Mouse (Mus musculus) large intestine, adult 2 months (tissue): ENCODE measurements at regions not wholly inside any gene's neighbourhood (a gene's known extent, or its start where the extent isn't known, plus 50 kb on each side); places are given as distances from the start of the nearest gene placed in this dataset.

Source experiments
- DNase-seq: peaks from one replicate; pipeline ENCODE4 v3.0.0-alpha.2; 2012; ENCODE audit warnings: low read depth, low spot score
- WGBS: fragments of 180-500 bp; shearing (Covaris S2); methylation state at CpG from one replicate; pipeline ENCODE4 v1.1.7; 2018; 5-methylcytosine and 5-hydroxymethylcytosine counted together

DNA sequence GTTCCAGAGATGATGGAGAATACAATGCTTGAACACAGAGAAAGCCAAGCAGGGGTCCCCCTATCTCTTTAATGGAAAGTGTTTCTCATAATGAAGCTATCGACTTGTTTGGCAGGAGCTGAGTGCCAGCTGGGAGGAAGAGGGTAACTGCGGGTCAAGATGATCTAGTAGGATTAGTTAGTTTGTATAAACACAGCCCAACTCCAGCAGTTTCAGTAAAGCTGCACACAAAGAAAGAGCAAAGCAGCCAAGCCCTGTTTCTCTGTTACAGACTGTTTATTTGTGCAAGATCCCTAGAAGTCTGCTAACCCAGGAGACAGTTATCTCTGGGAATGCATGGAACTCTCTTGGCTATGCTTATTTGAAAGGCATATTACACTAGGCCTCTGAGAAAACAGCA is 220.9 kb upstream of the Prep start:
- 18% methylated on average over 2 of the region's 2 CpGs for WGBS
- DNase-seq, result no peak

DNA sequence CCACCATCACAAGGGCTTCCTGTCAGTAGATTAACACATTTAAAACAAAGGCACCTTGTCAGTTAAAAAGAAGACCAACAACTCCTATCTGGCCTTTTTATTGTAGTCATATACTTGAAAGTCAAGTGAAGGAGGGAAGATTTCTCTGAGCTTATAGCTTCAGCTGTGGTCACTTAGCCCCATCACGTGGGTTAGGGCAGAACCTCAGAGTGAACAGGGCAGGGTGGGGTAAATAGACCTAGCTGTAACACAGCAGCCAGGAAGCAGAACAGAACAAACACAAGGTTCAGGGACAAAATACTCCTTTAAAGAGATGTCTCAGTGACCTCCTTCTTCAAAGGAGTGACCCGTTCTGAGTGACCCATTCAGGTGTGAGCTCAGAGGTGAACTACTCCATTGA is 226.6 kb upstream of the Prep start:
- 41% methylated on average over 2 of the region's 2 CpGs for WGBS
- no peak for DNase-seq

- 98% methylated on average over 1 of the region's 1 CpGs for WGBS
- no peak for DNase-seq
Measured at GRCm38 (mm10) chr10:44832455-44832854, 234.5 kb upstream of the Prep start.

DNA sequence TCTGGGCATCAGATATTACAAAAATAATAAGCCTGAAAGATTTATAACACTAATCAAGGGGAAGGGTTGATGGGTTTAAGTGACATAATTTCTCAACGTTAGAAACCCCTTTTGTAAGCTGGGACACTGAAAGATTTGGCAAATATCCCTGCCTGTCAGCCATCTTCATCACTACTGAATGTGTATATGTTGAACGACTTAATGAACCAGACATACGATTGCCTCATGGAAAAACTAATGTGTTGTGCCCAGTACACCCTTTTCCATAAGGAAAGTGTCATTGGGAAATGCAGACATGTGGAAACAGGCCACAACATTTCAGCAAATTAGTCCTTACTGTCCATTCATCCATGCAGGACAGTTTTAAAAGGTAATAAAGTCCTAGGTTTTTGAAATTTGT is 240.7 kb upstream of the Prep start:
- no peak for DNase-seq
- WGBS, result 78% methylated on average over 3 of the region's 3 CpGs

DNA sequence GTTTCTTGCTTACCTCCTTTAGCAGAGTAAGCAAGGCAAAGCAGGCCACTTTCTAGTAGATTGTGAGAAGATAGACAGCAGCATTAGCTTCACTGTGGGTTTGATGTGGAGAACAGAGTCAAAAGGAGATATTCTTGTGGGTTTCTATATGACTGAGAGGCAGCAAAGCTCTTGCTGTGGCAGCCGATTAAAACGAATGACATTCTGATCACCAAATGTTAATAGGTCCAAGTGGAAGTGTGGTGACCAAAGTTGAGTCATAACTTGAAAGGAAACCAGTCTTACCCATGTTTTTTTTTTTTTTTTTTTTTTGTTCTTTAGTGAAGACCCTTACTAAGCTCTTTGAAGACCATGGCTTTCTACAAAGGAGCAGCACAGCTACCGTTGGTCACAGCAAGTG is 245.3 kb upstream of the Prep start:
- no peak for DNase-seq
- 88% methylated on average over 3 of the region's 3 CpGs for WGBS

DNA sequence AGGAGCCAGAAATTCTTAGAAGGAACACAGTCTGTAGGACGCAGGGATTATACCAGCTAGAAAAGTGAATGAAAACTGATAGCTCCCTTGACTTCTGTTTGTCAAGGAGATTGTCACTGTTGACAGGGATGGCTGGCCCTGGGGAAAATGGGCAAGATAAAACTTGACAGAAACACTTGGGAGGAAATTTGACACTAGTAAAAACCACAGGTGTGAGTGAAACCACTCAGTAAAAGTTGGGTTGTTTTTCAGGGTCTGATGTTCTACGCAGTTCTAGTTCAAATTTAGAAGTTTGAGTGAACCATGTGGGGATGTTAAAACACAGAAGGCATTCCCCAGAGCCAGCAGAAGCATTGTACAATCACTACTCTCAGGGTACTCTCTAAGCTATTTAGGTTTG is 246.6 kb upstream of the Prep start:
- DNase-seq, result no peak
- 71% methylated on average over 2 of the region's 2 CpGs for WGBS

GRCm38 (mm10) chr10:44819361-44819760 is 247.6 kb upstream of the Prep start:
- 95% methylated on average over 2 of the region's 2 CpGs for WGBS

DNA sequence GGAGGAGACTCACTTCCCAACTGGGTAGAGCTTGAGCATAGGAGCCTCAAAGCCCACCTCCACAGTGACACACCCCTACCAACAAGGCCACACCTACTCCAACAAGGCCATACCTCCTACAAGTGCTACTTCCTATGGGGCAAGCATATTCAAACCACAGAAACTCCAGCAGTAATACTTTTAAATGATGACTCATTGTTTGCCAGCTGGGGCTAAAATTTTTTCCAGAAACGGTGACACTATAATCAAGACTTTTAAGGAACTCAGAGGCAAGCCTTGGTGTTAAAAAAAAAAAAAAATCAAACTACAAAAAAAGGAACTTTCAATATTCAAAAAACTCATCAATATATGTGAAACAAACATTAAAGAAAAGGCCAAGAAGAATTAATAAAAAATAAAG is 248.4 kb upstream of the Prep start:
- WGBS, result 42% methylated on average over 1 of the region's 1 CpGs
- DNase-seq, result no peak

More at GRCm38 (mm10) chr10:44819361-44819760, 247.6 kb upstream of the Prep start:
- no peak for DNase-seq

- no peak for DNase-seq
- WGBS, result 60% methylated on average over 1 of the region's 1 CpGs
Measured at GRCm38 (mm10) chr10:44796205-44796604, 267.9 kb upstream of the Prdm1 start.

DNA sequence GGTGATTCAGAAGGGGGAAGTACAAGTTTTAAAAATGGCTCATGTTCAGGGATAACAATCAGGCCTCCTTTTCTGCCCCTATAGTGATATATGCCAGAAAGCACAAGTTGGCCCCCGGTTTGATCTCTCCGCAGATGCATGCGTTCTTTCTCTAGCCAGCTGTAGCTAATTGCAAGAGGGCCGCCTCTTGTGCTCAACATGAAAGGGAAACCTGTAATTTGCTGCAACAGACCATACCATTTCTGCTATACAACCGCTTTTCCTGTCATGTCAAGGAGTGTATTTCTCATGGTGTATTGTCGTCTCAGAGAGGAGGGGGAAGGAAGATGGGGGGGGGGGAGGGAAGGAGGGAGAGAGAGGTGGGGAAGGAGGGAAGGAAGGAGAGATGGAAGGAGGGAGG is 257.1 kb upstream of the Prdm1 start:
- no peak for DNase-seq
- 83% methylated on average over 6 of the region's 6 CpGs for WGBS

DNA sequence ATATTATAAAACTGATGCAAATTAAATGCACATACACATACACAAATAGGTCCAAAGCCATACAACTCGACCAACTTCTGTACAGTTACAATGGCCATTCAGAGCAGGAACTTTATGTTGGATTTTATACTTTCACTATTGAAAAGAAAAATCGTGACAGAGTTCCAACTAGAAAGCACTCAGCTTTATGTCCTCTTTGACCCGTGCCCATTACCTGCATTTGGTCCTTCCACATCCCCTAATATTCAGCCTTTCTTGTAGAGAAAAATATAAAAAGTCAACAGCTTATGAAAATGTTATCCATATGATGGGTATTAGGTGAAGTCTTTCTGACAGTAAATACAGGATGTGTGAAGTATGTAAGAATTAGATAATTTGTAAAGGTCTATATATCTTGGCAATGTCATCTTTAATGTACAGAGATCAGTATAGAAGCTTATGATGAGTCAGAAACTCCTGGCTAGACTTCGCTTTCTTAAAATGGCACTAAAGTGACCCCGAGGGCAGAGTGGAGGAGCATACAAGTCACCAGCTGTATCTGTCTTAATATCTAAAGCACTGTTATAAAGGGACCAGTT is 252.2 kb upstream of the Prdm1 start:
- no peak for DNase-seq
- WGBS, result 82% methylated on average over 5 of the region's 5 CpGs

GRCm38 (mm10) chr10:44779568-44780207 is 251.4 kb upstream of the Prdm1 start:
- DNase-seq, result no peak
- 46% methylated on average over 8 of the region's 8 CpGs for WGBS

- WGBS, result 91% methylated on average over 2 of the region's 2 CpGs
- no peak for DNase-seq
Measured at GRCm38 (mm10) chr10:44777214-44777613, 248.9 kb upstream of the Prdm1 start.

DNA sequence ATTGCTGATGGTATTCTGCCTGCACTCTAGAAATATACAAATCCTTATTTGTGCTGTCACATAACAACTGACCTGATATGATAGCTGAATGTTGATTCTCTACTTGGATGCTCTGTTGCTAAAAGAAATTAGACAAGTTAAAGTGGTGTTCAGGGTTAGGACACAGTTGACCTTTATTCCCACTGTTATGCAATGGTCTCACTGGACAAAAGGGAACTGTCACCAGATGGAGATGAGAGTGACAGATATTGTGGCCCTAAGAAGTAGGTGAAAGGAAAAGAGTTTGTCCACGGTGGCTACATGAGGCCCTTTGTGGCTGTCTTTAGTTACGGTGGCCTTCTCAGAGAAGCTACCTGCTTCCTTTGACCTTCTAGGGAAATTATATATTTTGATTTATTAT is 247.9 kb upstream of the Prdm1 start:
- WGBS, result 80% methylated on average over 2 of the region's 2 CpGs
- no peak for DNase-seq

DNA sequence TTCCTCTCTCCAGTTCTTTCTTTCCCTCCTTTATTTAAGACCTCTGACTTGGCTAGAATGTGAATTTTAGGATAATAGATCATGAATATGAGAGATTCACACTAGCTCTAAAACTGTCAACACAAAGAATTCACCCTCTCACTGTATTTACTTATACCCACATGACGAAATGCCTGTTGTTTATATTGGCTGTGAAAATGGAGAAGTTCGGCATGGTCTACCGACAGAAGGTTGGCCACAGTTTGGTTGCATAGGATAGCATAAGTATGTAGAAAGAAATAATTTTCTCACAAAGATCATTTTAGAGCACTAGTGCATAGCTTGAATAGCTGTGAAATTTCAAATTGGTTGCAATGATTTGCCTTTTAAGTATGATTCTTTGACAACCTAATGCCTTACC is 237.2 kb upstream of the Prdm1 start:
- no peak for DNase-seq
- WGBS, result 56% methylated on average over 3 of the region's 3 CpGs

GRCm38 (mm10) chr10:44763102-44763501 is 234.8 kb upstream of the Prdm1 start:
- DNase-seq, result no peak
- WGBS, result 49% methylated on average over 3 of the region's 3 CpGs

DNA sequence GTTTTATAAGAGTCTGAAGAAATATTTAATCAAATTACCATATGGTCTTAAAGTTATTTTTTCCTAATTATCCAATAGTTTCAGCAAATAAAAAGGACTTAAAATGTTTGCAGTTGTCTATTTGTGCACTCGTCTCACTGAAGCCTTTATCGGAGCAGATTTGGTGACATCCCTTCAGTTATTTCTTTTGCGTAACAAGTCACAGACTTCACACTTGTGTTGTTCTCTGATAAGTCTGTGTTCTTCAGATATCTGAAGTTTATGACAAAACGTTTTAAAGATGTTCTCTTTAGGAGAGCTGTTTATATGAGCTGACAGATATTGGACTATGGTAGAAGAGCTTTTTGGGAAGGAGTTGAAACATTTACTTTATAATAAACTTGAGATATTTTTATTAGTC is 233.8 kb upstream of the Prdm1 start:
- 69% methylated on average over 4 of the region's 4 CpGs for WGBS

GRCm38 (mm10) chr10:44761324-44761723 is 233.0 kb upstream of the Prdm1 start:
- WGBS, result 77% methylated on average over 4 of the region's 4 CpGs
- DNase-seq, result no peak

More for the DNA sequence above, 233.8 kb upstream of the Prdm1 start:
- DNase-seq, result no peak

DNA sequence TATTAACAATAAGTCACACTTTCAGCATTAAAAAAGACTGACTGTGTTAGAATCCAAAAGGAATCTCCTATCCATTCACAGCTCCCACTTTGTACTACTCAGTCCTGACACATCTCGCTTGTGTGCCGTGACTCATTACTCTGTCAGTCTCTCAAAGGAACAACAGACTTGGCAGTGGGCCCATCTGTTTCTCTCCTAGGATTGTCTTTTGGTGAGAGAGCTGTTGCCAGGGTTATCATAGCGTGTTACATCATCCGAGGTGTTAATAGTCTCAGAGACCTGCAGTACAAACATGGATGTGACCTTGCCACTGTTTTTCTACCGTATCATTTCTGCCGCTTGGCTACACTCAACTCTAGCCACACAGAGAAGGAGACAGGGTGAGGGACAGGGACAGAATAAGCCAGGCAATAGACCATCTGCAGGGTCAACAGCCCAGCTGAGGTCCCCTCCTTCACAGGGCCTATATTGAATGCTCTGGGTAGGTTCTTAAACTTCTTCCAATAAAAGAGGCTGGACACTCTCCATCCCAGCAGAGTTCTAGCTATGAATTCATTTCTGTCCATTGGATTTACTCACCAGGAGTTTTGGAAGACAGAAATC is 227.2 kb upstream of the Prdm1 start:
- no peak for DNase-seq
- WGBS, result 26% methylated on average over 6 of the region's 6 CpGs

- no peak for DNase-seq
- 56% methylated on average over 4 of the region's 4 CpGs for WGBS
Measured at GRCm38 (mm10) chr10:44754930-44755329, 226.6 kb upstream of the Prdm1 start.

GRCm38 (mm10) chr10:44752719-44753390 is 224.6 kb upstream of the Prdm1 start:
- no peak for DNase-seq
- WGBS, result 82% methylated on average over 8 of the region's 8 CpGs
